Mouse (Mus musculus) embryonic fibroblast, embryonic 13.5 days (primary cell): ENCODE data around the gene Dnal1.

ENCODE experiments used
- CTCF ChIP-seq: IDR thresholded peaks from 2 replicates; pipeline ENCODE4 v1.5.1; 2011; ENCODE audit warnings: mild to moderate bottlenecking, control low read depth, low read length, moderate library complexity, borderline replicate concordance; ENCODE audit not compliant: insufficient read depth
- POLR2A ChIP-seq: IDR thresholded peaks from 2 replicates; pipeline ENCODE4 v1.6.1; 2011; ENCODE audit warnings: low read depth, mild to moderate bottlenecking, control low read depth, low read length, moderate library complexity

- TF ChIP-seq POLR2A = no peak
- TF ChIP-seq CTCF = no peak
Measured at GRCm38 (mm10) chr12:84126899-84127298, 12.7 kb downstream of the Dnal1 start.
